Mouse (Mus musculus) left cerebral cortex, postnatal 4 days (tissue): ENCODE results near the gene Camsap2. TPM values are rescaled to one million over a fixed set of nuclear protein-coding genes. Genes with fewer than 3 reads are reported as not detected.

ENCODE experiments used
- DNase-seq: peaks from one replicate; pipeline ENCODE4 v3.0.0-alpha.2; 2022
- intact Hi-C: fragments of 180-260 bp; cut with DNase I; formaldehyde crosslinking; loops from one replicate; pipeline ENCODE4 v1.15.1; 2025
- total RNA-seq, 2 experiments: library from RNA; stranded (reverse); gene quantifications; 2 replicates each; pipeline ENCODE4 v1.2.3; 2021

Gene Camsap2
- total RNA-seq, 2 experiments from 2014 or later = 153 to 159 TPM

DNA sequence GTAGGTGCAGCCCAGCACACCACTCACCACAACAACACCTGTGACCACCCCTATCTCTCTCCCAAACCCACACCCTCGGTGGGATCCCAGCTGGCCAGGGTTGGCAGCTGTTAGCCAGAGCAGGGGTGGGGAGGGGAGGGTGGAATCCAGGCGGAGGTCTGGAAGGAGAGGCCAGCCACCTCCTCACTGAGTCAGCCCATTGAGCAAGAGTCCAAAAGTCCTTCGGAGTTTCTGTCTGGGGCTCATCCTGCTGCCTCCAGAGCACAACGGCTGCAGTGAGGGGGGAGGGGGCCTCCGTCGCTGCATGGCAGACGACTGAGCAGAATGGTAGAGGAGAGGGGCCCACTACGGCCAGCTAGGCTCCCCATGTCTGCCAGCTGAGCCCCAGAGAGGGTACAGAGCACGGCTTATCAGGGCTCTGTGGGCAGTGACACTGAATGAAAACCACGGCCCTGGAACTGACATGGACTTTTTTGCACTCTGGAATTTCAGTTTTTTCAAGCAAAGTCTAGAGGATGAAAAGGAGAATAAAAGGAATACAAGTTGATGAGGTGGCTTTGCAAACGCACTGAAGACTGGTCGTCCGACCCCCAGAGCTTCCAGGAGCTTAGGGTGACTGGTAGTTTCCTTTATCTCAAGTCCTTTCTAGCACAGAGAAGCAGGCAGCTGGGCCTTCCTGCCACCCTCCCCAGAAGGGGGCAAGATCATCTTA, 117.4 kb downstream of the Camsap2 start:
- DNase-seq = peak; percentile 36
- intact Hi-C loops = no loop called here

DNA sequence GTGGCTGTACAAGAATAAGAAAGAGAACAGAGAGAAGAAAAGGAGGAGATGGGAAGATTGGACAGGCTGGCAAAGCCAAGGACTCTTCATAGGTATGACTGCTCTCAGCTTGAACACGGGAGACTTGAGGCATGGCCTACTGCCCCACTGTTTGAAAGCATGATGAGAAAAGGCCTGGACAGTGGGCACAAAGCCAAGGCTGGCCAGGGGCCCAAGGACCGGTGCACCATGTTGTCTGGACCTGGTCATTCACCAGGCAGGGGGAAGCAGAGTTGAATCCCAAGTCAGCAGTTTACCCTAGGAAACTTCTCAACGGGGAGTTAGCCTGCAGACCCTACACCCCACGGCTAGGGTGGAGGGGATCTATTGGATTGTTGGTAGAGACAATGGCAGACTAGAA, 118.0 kb downstream of the Camsap2 start:
- intact Hi-C loops = no loop called here
- DNase-seq = peak; percentile 57

DNA sequence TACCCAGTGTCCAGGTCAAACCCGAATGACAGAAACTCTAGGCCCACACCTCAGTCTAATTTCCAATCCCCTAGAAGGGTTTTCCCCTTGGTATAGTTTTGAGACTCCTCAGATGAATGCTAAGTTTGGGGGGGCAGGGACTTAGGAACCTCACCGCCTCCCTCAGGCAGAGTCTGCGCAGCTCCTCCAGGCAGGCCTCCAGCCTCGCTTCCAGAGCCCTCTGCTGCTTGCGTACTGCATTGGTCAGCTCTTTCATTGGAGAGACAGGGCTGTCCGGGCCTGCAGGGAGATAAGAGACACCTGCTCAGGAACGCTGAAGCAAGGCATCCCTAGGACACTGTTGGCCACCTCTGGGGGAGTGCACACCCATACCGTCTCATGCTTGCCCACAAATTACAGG, 119.3 kb downstream of the Camsap2 start:
- intact Hi-C loops = no loop called here
- DNase-seq = no peak

DNA sequence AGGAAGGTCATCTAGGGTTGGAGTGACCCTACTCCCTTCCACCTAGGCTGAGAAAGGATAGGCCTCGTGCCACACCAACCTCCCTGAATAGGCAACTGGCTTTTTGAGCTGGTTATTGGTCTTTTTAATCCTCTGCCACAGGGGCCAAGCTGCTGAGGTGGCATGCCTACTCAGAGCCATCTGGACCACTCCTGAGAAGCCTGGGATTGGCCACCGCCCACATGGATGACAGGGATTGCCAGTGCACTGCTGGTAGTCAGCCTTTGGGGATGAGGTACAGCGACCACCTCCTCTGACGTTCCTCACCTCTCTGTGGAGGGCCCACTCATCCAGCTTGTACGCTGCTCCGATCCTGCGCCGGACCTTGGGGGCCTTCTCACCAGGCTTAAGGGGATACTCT, 120.1 kb downstream of the Camsap2 start:
- peak; percentile 43 for DNase-seq
- intact Hi-C loops = no loop called here

DNA sequence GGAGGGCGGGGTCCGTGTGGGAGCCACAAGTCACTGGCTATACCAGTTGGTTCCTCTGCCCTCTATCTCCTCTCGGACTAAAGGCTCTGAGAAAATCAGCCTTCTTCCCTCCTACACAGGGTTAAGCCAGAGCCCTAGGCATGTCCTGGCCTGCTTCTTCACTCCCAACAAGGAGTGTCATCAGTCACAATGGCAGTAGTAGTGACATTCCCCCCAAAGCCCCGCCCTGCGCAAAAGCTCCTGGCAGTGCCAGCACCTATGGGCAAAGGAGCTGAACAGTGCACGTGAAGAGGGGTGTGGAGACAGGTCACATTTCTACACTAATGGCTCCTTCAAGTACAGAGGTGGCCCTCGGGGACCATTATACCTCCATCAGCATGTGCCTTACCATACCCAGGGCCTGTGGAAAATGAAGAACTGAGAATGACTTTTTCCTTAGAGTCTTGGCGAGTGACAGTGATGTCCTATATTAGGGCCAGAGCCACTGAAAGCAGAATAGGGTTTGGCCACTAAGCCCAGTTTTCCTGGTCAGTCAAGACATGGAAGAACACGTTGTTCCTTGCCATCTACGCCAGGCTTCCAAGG, 122.1 kb downstream of the Camsap2 start:
- intact Hi-C loops = no loop called here
- DNase-seq = no peak

DNA sequence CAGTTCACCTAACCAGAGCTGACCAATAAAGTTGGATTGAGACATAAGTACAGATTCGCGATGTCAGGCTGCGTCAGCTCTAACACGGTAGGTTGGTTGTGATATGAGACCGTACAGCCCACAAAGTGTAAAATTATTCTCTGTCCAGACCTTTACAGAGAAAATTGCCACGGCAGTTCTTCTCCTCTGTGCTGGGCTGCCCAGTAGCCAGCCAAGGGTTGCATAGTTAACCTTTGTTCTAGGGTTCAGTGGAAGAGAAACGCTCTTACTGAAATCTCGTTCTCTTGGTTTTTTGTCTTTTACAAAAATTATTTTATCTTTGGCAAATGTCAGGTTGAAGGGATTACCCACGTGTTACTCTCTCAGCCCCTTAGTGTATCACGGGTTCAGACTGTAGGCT, 123.5 kb downstream of the Camsap2 start:
- intact Hi-C loops = no loop called here
- DNase-seq = no peak

DNA sequence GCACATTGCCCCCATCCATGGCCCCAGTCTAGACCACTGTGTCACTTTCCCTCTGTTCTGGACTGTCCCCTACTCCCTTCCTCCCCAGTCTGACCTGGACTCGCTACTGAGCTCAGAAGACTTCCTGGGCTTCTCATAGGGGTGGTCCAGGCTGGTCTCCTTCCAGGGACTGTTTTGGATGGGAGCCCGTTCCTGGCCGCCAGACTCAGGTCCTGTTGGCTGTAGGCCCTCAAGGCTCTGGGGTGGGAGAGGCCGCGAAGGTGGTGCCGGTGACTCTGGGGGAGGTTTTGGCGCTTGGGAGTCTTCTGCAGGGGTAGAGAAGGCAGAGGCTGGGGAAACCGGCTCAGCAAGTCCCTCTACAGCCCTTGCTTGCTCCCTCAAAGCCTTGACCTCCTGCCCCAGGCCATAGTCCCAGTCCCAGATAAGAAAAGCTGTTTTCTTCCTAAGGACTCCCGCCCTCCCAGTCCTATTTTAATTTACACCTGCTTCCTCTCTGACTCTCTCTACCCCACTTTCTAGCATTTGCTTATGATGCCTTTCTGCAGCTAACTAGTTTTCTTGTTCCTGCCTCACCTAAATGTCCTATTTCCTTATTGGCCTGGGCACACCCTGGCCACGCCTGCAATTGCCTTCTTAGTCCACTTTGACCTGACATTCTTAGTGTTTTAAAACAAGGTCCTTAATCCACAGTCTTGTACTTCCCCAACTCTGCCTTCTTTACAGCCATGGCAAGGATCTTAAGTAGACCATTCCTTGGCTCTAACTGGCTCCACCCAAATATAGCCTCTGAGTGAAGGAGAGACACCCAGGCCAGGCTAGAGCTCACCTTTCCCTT, 125.7 kb downstream of the Camsap2 start:
- intact Hi-C loops = no loop called here
- no peak for DNase-seq

Other genes with a start within 250 kb of the Camsap2 start
- 100 to 1,000 TPM; 320 to 326 TPM for gene Kif21b, start 214.7 kb downstream of the Camsap2 start, total RNA-seq
- gene Mroh3, start 133.3 kb downstream of the Camsap2 start, total RNA-seq = 1 to 10 TPM; 1.0 to 1.2 TPM
- gene Inava, start 111.8 kb downstream of the Camsap2 start, total RNA-seq = 1 to 10 TPM; 4.8 to 5.9 TPM
- 10 to 100 TPM; 10.2 to 11.5 TPM for gene Gpr25, start 85.2 kb downstream of the Camsap2 start, total RNA-seq
- 10 to 100 TPM; 11.2 to 14.1 TPM for gene Ddx59, start 69.2 kb upstream of the Camsap2 start, total RNA-seq
- gene Kif14, start 120.2 kb upstream of the Camsap2 start, total RNA-seq = 1 to 10 TPM; 1.5 to 2.1 TPM